Mouse (Mus musculus) neural tube, embryonic 11.5 days (tissue): ENCODE measurements around the gene Tmem185b. TPM values are rescaled to one million over a fixed set of nuclear protein-coding genes. Genes with fewer than 3 reads are reported as not detected.

ENCODE experiments used
- ATAC-seq: fragments of 200-750 bp; cut with Nextera tagmentation; 2 replicates; pipeline ENCODE4 v1.8.0; 2017; ENCODE audit warnings: moderate number of reproducible peaks, mild to moderate bottlenecking, moderate TSS enrichment, moderate library complexity; ENCODE audit not compliant: insufficient read depth, low FRiP score, low TSS enrichment
- DNase-seq: peaks from one replicate; pipeline ENCODE4 v3.0.0-alpha.2; 2015; ENCODE audit warnings: low spot score
- H3K27ac ChIP-seq: fragments of 300-500 bp; sonication (generic); 2 replicates; pipeline ENCODE4 v1.5.1; 2014; ENCODE audit warnings: low read depth, mild to moderate bottlenecking, low read length
- H3K27me3 ChIP-seq: fragments of 300-500 bp; sonication (generic); 2 replicates; pipeline ENCODE4 v1.6.1; 2014; ENCODE audit warnings: mild to moderate bottlenecking, low read length, mixed read lengths; ENCODE audit not compliant: control insufficient read depth, insufficient read depth
- H3K36me3 ChIP-seq: fragments of 300-500 bp; sonication (generic); 2 replicates; pipeline ENCODE4 v1.6.1; 2014; ENCODE audit warnings: mild to moderate bottlenecking, low read length, moderate library complexity, mixed read lengths; ENCODE audit not compliant: control insufficient read depth, insufficient read depth
- H3K4me1 ChIP-seq: fragments of 300-500 bp; sonication (generic); 2 replicates; pipeline ENCODE4 v1.6.1; 2014; ENCODE audit warnings: low read length, mixed read lengths; ENCODE audit not compliant: control insufficient read depth, insufficient read depth
- H3K4me2 ChIP-seq: fragments of 300-500 bp; sonication (generic); 2 replicates; pipeline ENCODE4 v1.6.1; 2014; ENCODE audit warnings: low read depth, mild to moderate bottlenecking, moderate library complexity
- H3K4me3 ChIP-seq: fragments of 300-500 bp; sonication (generic); 2 replicates; pipeline ENCODE4 v1.5.1; 2014; ENCODE audit warnings: low read depth, low read length
- H3K9ac ChIP-seq: fragments of 300-500 bp; sonication (generic); 2 replicates; pipeline ENCODE4 v1.6.1; 2014; ENCODE audit warnings: mild to moderate bottlenecking, low read length
- H3K9me3 ChIP-seq: fragments of 300-500 bp; sonication (generic); 2 replicates; pipeline ENCODE4 v1.6.1; 2016; ENCODE audit warnings: low read length; ENCODE audit not compliant: control insufficient read depth
- WGBS: fragments of 180-500 bp; shearing (Covaris S2); extraction: QIAGEN DNeasy Blood & Tissue Kit; methylation state at CpG from one replicate; pipeline ENCODE4 v1.1.7; 2014; 5-methylcytosine and 5-hydroxymethylcytosine counted together
- polyA plus RNA-seq: library from polyadenylated mRNA; unstranded; fragments of >200 nt; fragmentation: Nextera tagmentation; extraction: Ambion mirVana; gene quantifications from 2 replicates; pipeline ENCODE4 v1.2.1, GENCODE M21; 2014

Tmem185b gene
- polyA plus RNA-seq, 1 experiment from 2014 or later: 23.1 TPM

DNA sequence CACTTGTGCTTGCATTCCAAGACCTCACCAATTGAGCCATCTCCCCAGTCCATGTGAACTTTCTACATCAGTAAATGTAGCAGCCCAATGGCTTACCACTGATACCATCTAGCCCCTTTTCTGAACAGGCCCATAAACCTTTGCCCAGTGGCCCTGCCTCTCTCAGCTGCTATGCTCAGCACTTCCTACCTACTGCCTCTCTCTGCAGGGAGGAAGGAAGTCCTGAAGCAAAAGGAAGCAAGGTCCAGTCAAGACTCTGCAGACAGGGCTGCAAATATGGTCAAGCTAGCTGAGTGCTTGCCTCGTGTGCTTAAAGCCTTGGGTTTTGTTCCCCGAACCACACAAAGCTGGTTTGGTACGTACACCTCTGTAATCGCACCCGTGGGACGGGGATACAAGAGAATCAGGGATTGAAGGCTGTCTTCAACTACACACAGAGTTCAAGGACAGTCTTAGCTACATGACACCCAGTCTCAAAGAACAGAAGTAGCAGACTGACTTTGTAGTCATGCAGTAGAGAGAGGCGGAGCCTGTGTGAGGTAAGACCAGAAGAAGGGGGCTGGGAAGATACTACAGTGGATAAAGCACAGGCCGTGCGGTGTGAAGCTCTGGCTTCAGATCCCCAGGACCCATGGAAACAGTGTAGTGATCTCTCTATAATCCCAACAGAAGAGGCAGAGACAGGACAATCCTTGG, 27.3 kb upstream of the Tmem185b start:
- H3K4me2 ChIP-seq: no peak overlapping the region
- no peaks in the 10 kb centered on the region for H3K36me3 ChIP-seq
- 83% methylated on average over 9 of the region's 9 CpGs for WGBS
- no peak overlapping the region for H3K27ac ChIP-seq
- H3K9ac ChIP-seq: no peak overlapping the region
- H3K4me1 ChIP-seq: no peaks in the 10 kb centered on the region; the same call in 1 of the 2 replicates
- no peaks in the 10 kb centered on the region for H3K27me3 ChIP-seq
- no peak for DNase-seq
- H3K9me3 ChIP-seq: no peaks in the 10 kb centered on the region
- no peak for ATAC-seq
- no peak overlapping the region for H3K4me3 ChIP-seq

DNA sequence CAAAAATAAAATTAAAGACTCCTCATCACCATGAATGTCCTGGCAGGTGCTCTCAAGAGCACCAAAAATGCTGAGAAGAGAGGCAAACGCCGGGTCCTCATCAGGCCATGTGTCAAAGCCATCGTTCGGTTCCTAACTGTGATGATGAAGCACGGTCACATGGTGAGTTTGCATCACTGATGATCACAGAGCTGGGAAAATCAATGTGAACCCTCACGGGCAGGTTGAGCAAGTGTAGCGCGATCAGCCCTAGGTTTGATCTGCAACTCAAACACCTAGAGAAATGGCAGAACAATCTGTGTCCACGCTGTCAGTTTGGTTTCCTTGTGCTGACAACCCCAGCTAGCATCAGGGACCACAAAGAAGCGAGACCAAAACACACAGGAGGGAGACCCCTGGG, 26.5 kb upstream of the Tmem185b start:
- 92% methylated on average over 10 of the region's 10 CpGs for WGBS
- H3K27ac ChIP-seq: no peak overlapping the region
- H3K4me1 ChIP-seq: no peaks in the 10 kb centered on the region; the same call in 1 of the 2 replicates
- H3K4me3 ChIP-seq: no peak overlapping the region
- H3K9ac ChIP-seq: no peak overlapping the region
- no peak for DNase-seq
- H3K27me3 ChIP-seq: no peaks in the 10 kb centered on the region
- ATAC-seq: no peak
- H3K4me2 ChIP-seq: no peak overlapping the region
- no peaks in the 10 kb centered on the region for H3K36me3 ChIP-seq
- H3K9me3 ChIP-seq: no peaks in the 10 kb centered on the region

GRCm38 (mm10) chr1:119501881-119502280, 24.1 kb upstream of the Tmem185b start:
- H3K4me1 ChIP-seq: peaks cover 3% of the 10 kb centered on the region; the same call in 1 of the 2 replicates
- H3K27ac ChIP-seq: no peak overlapping the region
- H3K9me3 ChIP-seq: no peaks in the 10 kb centered on the region
- DNase-seq (no peak), ATAC-seq (no peak)
- WGBS: 88% methylated on average over 8 of the region's 8 CpGs
- no peaks in the 10 kb centered on the region for H3K36me3 ChIP-seq
- H3K4me3 ChIP-seq: no peak overlapping the region
- no peaks in the 10 kb centered on the region for H3K27me3 ChIP-seq
- no peak overlapping the region for H3K4me2 ChIP-seq
- no peak overlapping the region for H3K9ac ChIP-seq

GRCm38 (mm10) chr1:119502729-119503128, 23.2 kb upstream of the Tmem185b start:
- Histone ChIP-seq H3K27ac (no peak overlapping the region), H3K9me3 (no peaks in the 10 kb centered on the region), H3K36me3 (no peaks in the 10 kb centered on the region), H3K27me3 (no peaks in the 10 kb centered on the region), H3K4me2 (peak overlapping the region; percentile 65; the same call in 1 of the 2 replicates), H3K4me3 (no peak overlapping the region), H3K4me1 (peaks cover 3% of the 10 kb centered on the region; the same call in 1 of the 2 replicates), H3K9ac (no peak overlapping the region)
- ATAC-seq (no peak), DNase-seq (no peak)
- 94% methylated on average over 11 of the region's 11 CpGs for WGBS

GRCm38 (mm10) chr1:119503181-119503580, 22.8 kb upstream of the Tmem185b start:
- H3K4me3 ChIP-seq: no peak overlapping the region
- no peak overlapping the region for H3K9ac ChIP-seq
- H3K27me3 ChIP-seq: no peaks in the 10 kb centered on the region
- H3K4me2 ChIP-seq: peak overlapping the region; percentile 65
- no peaks in the 10 kb centered on the region for H3K36me3 ChIP-seq
- 90% methylated on average over 3 of the region's 3 CpGs for WGBS
- ATAC-seq (no peak), DNase-seq (no peak)
- no peaks in the 10 kb centered on the region for H3K9me3 ChIP-seq
- peaks cover 3% of the 10 kb centered on the region; the same call in 1 of the 2 replicates for H3K4me1 ChIP-seq
- H3K27ac ChIP-seq: no peak overlapping the region

DNA sequence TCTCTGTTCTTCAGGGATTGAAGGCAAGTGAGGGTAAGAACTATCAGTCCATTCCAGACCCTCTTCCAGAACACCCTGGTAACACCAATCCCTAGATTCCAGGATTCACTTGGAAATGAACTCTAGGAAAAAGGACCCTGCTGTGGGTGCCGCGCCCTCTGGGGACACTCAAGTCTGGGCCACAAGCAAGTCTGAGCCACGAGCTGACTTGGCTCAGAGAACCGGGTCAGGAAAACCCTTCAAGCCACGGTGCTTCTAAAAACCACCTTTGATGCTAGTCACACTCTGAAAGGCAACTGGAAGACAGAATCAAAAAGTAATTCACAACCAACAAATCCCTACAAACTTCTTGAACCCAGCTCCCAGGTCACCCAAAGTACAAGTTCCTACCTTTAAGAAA, 22.2 kb upstream of the Tmem185b start:
- ATAC-seq: no peak
- Histone ChIP-seq H3K27ac (no peak overlapping the region), H3K4me3 (peak overlapping the region; percentile 62), H3K4me1 (peaks cover 3% of the 10 kb centered on the region; the same call in 1 of the 2 replicates), H3K36me3 (no peaks in the 10 kb centered on the region), H3K9me3 (no peaks in the 10 kb centered on the region), H3K27me3 (no peaks in the 10 kb centered on the region), H3K4me2 (peak overlapping the region; percentile 65), H3K9ac (no peak overlapping the region; the same call in 1 of the 2 replicates)
- DNase-seq: peak; percentile 17
- WGBS: 29% methylated on average over 5 of the region's 5 CpGs

GRCm38 (mm10) chr1:119504260-119505062, 21.5 kb upstream of the Tmem185b start, which contains the start of gene Ralb:
TSS of gene Ralb (minus strand) at chr1:119504794.
- Histone ChIP-seq H3K27ac (no peak within 1 kb of the TSS), H3K4me2 (peak within 1 kb of the TSS; percentile 65), H3K9me3 (no peaks in the 10 kb centered on the region), H3K4me3 (peak within 1 kb of the TSS; percentile 62), H3K27me3 (no peaks in the 10 kb centered on the region), H3K36me3 (no peaks in the 10 kb centered on the region), H3K4me1 (peaks cover 3% of the 10 kb centered on the region; the same call in 1 of the 2 replicates), H3K9ac (peak within 1 kb of the TSS; percentile 66)
- ATAC-seq (peak; percentile 99), DNase-seq (peak; percentile 93)
- WGBS: 0% methylated on average over 53 of the region's 57 CpGs

DNA sequence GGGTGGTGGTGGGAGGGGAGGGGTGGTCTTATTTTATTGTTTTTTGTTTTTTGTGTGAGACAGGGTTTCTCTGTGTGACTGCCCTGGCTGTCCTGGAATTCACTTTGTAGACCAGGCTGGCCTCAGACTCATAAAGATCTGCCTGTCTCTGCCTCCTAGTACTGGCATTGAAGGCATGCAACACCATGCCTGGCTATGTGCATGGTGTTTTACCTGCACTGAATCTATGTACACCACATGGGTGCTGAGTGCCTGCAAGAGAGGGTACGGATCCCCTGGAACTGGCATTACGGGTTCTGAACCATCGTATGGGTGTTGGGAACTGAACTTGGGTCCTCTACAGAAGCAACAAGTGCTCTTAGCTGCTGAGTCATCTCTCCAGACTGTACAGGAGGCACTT, 20.0 kb upstream of the Tmem185b start:
- no peaks in the 10 kb centered on the region for H3K9me3 ChIP-seq
- H3K9ac ChIP-seq: no peak overlapping the region
- no peaks in the 10 kb centered on the region for H3K27me3 ChIP-seq
- ATAC-seq (no peak), DNase-seq (no peak)
- H3K4me2 ChIP-seq: no peak overlapping the region
- no peak overlapping the region for H3K27ac ChIP-seq
- H3K4me3 ChIP-seq: no peak overlapping the region
- no peaks in the 10 kb centered on the region for H3K36me3 ChIP-seq
- WGBS: 86% methylated on average over 3 of the region's 3 CpGs
- H3K4me1 ChIP-seq: peaks cover 3% of the 10 kb centered on the region; the same call in 1 of the 2 replicates
